Mouse (Mus musculus) adrenal gland, postnatal 36 days (tissue): ENCODE results near the gene Zbtb33. TPM values are rescaled to one million over a fixed set of nuclear protein-coding genes. Genes with fewer than 3 reads are reported as not detected.

Source experiments
- DNase-seq, 2 experiments: peaks; one replicate each; pipeline ENCODE4 v3.0.0; 2021; ENCODE audit warnings: mixed read lengths in 1 of 2
- long read RNA-seq, 2 experiments: library from polyadenylated mRNA; stranded (forward); transcript quantifications; one replicate each; pipeline ENCODE4 v2.0.0; 2021; ENCODE audit warnings: borderline sequencing depth in 2 of 2
- total RNA-seq, 2 experiments: library from RNA; stranded (reverse); gene quantifications; 2 replicates each; pipeline ENCODE4 v1.2.3; 2021

Gene Zbtb33
- total RNA-seq: 10 to 100 TPM; 30.4 to 34.2 TPM
- long read RNA-seq, experiment 1, full-length matches to known transcripts: 2 of 10 reads
- long read RNA-seq, experiment 1, partial matches to known transcripts: 0 of 10 reads
- long read RNA-seq, experiment 1, other reads (novel, unspliced or antisense): 8 of 10 reads
- long read RNA-seq, experiment 2, partial matches to known transcripts: 0 of 1 reads
- long read RNA-seq, experiment 2, other reads (novel, unspliced or antisense): 1 of 1 reads

- peak; percentile 88 to 92 for DNase-seq
These were observed at the start of gene Zbtb33 for GRCm38 (mm10) chrX:38189552-38190457. TSS of gene Zbtb33 (plus strand) at chrX:38189793.

DNA sequence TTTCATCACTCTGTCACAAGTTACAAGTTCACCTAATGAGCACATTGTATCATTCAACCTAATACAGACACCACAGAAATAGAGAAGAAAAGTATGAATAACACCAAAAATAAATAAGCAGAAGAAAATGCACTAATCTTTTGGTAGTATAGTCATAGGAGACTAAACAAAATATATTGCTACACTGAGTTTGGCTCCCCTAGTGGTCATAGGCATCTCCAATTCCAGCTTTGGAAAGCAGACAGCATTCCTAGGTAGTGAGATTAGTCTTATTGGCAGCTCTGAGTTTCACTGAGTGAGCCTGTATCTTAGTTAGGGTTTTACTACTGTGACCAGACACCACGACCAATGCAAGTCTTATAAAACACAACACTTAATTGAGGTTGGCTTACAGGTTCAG, 30.5 kb upstream of the Zbtb33 start:
- DNase-seq: no peak

DNA sequence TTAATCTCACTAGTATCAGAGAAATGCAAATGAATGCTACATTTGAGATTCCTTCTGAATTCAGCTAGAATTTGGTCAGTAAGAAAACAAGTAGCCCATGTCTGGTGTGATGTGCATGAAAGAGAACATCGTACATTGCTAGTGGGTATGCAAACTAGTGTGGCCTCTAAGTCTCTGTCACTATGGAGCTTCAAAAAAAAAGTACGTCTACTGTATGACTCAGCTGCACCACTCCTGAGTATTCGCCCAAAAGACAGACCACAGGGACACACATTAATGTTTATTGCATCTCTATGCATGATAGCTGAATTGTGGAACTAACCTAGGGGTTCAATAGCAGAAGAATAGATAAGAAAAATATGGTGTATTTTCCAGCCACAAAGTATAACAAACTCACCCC, 24.3 kb upstream of the Zbtb33 start:
- DNase-seq: no peak

DNA sequence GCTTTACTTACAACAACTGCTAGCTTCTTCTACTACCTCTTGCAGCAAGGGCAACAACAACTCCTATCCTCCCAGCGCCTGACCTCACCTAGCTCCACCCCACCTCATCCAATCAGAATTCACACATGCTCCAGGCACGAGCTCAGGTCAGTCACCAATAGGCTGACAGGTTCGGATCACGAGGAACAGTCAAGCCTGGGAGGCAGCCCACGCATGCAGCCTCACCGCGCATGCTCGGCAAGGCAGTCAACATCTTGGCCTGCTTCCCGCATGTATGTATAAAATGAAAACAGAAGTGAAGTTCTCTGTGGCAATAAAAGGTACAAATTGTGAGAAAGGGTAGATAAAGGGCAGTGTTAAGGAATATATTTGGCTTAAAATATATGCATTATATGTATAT, 23.5 kb upstream of the Zbtb33 start:
- DNase-seq: no peak

DNA sequence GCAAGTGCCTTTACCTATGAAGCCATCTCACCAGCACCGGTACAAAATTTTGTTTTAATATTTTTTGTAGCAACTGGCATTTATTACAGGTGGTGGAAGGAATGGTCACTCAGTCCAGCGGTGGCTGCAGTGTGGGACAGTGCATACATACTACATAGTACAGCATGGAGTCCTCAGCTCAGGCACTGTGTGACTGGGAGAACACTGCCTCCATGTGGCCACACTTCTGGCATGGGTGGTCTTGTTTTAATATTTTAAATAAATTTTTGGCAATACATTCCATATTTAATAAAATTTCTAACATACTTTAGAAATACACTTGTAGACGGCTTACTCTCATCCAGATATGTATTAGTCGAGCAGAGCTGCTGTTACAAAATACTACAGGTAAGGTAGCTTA, 23.0 kb upstream of the Zbtb33 start:
- no peak for DNase-seq

GRCm38 (mm10) chrX:38179891-38180310, 9.7 kb upstream of the Zbtb33 start:
- peak; percentile 53 to 57 for DNase-seq

GRCm38 (mm10) chrX:38180656-38181607, 8.7 kb upstream of the Zbtb33 start:
- peak; percentile 29 to 37 for DNase-seq

DNA sequence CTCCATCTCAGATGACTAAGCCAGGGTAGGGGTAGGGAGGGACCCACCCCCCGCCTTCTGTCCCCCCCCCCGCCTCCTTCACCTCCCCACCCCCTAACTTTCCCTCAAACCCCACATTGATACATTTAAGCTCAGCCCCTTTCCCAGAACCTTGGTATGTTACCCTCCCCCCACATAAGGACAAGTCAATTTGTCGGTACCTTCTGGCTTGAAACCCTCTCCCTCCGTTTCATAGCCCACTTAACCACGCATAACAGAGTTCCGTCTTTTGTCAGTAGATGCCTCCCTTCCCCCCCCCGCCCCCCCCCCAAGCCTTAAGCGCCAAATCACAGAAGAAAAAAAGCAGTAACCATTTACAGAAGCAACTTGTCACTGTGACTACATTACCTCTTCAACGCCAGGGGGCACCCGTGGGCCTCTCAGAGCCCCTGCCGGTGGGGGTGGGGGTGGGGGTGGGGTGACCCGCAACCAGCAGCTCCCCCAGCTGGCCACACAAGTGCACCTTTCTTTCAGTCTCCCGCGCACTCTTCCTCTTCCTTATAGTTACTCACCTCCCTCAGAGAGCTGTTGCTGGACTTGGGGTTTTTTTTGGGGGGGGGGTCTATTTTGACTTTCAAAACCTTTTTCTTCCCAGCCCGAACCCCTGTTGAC, 7.9 kb upstream of the Zbtb33 start:
- DNase-seq: peak; percentile 63 to 84

- no peak for DNase-seq
These were observed 4.1 kb upstream of the Zbtb33 start for GRCm38 (mm10) chrX:38185520-38185919.

DNA sequence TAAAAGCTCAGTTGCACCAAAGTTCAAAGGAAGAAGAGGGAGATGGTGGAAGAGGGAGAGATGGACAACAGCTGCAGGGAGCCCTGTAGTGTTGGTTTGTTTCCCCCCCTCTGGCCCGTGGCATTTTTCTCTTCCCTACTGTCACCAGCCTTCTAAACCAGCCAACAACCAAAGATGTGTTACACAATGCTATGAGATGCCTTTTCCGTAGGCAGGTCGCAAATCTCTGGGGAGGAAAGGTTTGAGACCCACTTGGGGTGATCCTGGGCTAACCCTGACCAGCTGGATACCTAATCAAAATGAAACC, 818 bp downstream of the Zbtb33 start:
- no peak for DNase-seq

DNA sequence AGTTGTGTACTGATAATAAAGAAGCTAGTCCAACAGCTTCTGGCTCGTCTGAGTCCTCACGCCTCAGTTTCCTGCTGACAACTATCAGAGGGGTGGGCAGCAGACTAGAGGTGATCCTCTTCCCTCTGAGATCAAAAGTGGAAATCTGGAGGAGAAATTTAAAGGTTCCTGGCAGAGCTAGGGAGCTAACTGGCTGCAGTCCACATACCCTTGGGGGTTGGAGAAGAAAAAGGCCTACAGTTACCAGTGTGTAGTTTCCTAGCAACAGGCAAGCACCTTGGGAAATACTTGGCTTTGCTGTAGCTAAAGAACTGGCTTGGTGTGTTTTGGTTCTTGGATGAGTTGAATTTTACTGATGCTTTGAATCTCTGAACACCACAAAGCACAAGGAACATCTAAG, 12.2 kb downstream of the Zbtb33 start:
- peak; percentile 16 to 36 for DNase-seq

DNA sequence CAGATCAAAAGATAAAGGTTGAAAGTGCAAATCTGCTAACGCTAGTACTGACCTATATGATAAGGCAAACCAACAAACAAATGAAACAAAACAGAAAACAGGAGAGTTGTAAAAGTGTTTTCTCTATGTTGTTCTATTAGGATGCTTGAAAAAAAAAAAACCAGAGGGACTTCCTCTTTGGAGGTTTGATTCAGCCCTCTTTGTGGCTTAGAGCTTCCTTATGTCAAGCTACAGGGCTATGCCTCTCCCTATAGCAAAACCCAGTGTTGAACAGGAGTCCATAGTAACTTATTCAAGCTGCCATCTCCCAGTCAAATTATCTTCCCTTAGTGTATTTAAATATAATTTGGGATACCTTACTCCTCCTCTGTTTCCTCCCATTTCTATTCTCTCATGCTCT, 17.8 kb downstream of the Zbtb33 start:
- DNase-seq: no peak

- DNase-seq: peak; percentile 19 to 40
These were observed 27.5 kb downstream of the Zbtb33 start for GRCm38 (mm10) chrX:38216986-38217675.

DNA sequence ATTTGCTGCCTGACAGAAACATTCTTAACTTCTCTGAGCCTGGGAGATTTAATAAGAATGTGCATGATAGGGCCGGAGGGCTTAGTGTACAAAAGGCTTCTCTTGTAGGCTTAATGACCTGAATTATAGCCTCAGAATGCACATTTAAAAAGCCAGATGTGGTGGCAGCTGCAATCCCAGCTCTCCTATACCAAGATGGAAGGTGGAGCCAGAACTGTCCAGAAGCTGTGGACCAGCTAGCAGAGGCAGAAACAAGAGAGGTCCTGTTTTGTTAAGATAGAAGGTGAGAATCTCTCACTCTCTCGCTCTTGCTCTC, 28.0 kb downstream of the Zbtb33 start:
- no peak for DNase-seq

DNA sequence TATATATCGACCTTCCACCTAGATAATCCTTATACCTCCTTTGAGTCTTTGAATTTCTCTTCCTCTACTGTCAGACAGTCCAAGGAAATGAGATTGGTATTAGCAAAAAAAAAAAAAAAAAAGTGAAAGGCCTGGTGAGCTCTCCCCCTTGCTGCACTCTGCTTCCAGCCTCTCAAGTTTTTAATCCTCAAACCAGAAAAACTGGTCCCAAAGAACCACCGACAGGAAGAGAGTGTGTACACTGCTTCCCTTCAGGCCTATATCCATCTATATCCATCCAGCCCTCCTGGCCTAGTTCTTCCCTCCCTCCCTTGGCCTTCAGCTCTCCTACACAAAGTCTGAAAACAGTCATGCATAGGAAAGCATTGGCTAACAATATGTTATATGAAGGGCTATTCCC, 33.2 kb downstream of the Zbtb33 start:
- DNase-seq: no peak

DNA sequence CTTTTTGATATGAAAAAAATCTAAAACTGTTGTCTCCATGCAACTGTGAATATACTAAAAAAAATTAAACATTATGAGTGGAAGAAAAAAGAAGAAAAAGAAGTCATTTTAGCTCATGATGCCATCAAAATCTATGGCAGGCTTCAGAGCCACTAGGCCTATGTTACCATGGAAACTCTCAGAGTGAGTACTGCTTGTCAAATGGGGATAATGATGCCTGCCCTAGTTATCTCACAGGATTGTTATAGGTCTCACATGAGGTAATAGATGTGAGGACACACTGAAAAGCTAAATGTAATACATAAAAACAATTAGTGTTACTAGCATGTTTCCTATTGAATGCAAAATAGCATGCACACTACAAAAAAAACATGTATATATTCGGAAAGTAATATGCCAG, 40.3 kb downstream of the Zbtb33 start:
- no peak for DNase-seq

- DNase-seq: peak; percentile 61 to 70
These were observed 48.1 kb downstream of the Zbtb33 start for GRCm38 (mm10) chrX:38237731-38238130.
